Mouse (Mus musculus) lung, postnatal 0 days (tissue): Measurements from ENCODE around the gene Cdhr4. TPM values are rescaled to one million over a fixed set of nuclear protein-coding genes. Genes with fewer than 3 reads are reported as not detected.
"Not testable (repeated sequence)": the region's sequence is repeated elsewhere in the genome, so short reads cannot be mapped to it uniquely, and the experiment has no call there.

Source experiments
- ATAC-seq: fragments of 200-750 bp; cut with Nextera tagmentation; 2 replicates; pipeline ENCODE4 v1.8.0; 2017; ENCODE audit warnings: moderate library complexity
- DNase-seq: peaks from one replicate; pipeline ENCODE4 v3.0.0-alpha.2; 2016; ENCODE audit warnings: low spot score
- H3K27ac ChIP-seq: fragments of 300-500 bp; sonication (generic); 2 replicates; pipeline ENCODE4 v1.5.1; 2014; ENCODE audit warnings: antibody characterized with exemption, mild to moderate bottlenecking, low read length, mixed read lengths
- H3K27me3 ChIP-seq: fragments of 300-500 bp; sonication (generic); replicated peaks from 2 replicates; pipeline ENCODE4 v1.6.1; 2014; ENCODE audit warnings: low read length, mixed read lengths; ENCODE audit not compliant: insufficient read depth
- H3K36me3 ChIP-seq: fragments of 300-500 bp; sonication (generic); 2 replicates; pipeline ENCODE4 v1.6.1; 2014; ENCODE audit warnings: low read length, mixed read lengths; ENCODE audit not compliant: insufficient read depth
- H3K4me1 ChIP-seq: fragments of 300-500 bp; sonication (generic); 2 replicates; pipeline ENCODE4 v1.6.1; 2014; ENCODE audit warnings: antibody characterized with exemption, low read depth, low read length, mixed read lengths; ENCODE audit not compliant: insufficient read depth
- H3K4me2 ChIP-seq: fragments of 300-500 bp; sonication (generic); replicated peaks from 2 replicates; pipeline ENCODE4 v1.6.1; 2014; ENCODE audit warnings: low read depth, mild to moderate bottlenecking, low read length, moderate library complexity, mixed read lengths
- H3K4me3 ChIP-seq: fragments of 300-500 bp; sonication (generic); 2 replicates; pipeline ENCODE4 v1.5.1; 2014; ENCODE audit warnings: low read depth, low read length
- H3K9ac ChIP-seq: fragments of 300-500 bp; sonication (generic); replicated peaks from 2 replicates; pipeline ENCODE4 v1.6.1; 2014; ENCODE audit warnings: low read depth, mild to moderate bottlenecking
- H3K9me3 ChIP-seq: fragments of 300-500 bp; sonication (generic); 2 replicates; pipeline ENCODE4 v1.6.1; 2016; ENCODE audit warnings: low read length, mixed read lengths
- CTCF ChIP-seq: IDR thresholded peaks from 2 replicates; pipeline ENCODE4 v1.5.1; 2016; ENCODE audit warnings: antibody characterized with exemption, mild to moderate bottlenecking
- EP300 ChIP-seq: IDR thresholded peaks from 2 replicates; pipeline ENCODE4 v1.6.1; 2016; ENCODE audit warnings: antibody characterized with exemption, mild to moderate bottlenecking, control low read depth
- WGBS: fragments of 180-500 bp; shearing (Covaris S2); extraction: QIAGEN DNeasy Blood & Tissue Kit; methylation state at CpG from one replicate; pipeline ENCODE4 v1.1.7; 2014; 5-methylcytosine and 5-hydroxymethylcytosine counted together
- polyA plus RNA-seq: library from polyadenylated mRNA; unstranded; fragments of >200 nt; fragmentation: Nextera tagmentation; extraction: Ambion mirVana; gene quantifications from 2 replicates; pipeline ENCODE4 v1.2.1, GENCODE M21; 2015

The Cdhr4 gene
- polyA plus RNA-seq, 1 experiment from 2014 or later: 7.8 TPM

DNA sequence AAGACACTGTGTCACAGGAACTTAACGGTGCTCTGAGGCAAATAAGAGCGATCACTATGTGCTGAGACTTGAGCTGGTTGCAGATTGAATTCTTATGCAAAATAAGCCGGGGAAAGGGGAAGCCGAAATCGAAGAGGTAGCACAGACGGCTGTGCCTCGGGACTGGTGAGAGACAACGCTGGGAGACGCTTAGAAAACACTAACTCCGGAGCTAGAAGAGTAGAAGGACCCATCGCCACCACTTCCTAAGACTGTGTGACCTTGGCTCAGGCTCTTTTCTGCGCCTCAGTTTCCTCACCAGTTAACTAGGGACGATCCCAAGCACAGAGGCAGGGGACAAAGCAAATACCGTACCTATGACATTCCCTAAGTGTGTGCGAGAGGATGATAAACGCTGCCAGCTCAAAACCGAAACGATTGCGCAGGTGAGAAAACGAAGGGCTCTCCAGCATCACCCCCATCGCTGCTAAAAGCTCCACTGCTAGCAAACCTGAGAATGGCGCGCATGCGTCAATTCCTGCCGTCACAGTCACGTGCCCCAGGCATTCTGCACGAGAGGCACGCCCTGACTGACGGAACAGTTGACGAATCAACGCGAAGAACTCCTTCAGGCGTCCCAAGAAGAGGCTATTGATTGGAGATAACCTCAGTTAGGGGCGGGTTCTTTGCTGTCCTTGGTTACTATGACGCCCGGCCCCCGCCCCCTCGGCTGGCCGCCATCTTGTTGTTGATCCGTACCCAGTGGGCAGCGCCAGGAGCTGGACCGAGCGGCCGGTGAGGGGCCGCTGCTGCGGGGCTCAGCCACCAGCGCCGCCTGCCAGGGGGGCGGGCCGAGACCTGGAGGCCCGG is 9.8 kb downstream of the Cdhr4 start, which contains the start of gene Ip6k1:
Ip6k1 (plus strand) TSS at position 580 of the 849 bp plus-strand sequence.
- Histone ChIP-seq H3K4me1 (peaks cover 9% of the 10 kb centered on the region), H3K27me3 (no peaks in the 10 kb centered on the region), H3K9ac (peak within 1 kb of the TSS; percentile 100), H3K36me3 (no peaks in the 10 kb centered on the region), H3K4me3 (peak within 1 kb of the TSS; percentile 91), H3K27ac (peak within 1 kb of the TSS; percentile 97), H3K4me2 (peak within 1 kb of the TSS; percentile 75), H3K9me3 (no peaks in the 10 kb centered on the region)
- DNase-seq: peak; percentile 100
- TF ChIP-seq EP300: no peak
- TF ChIP-seq CTCF: no peak
- under 1% methylated on average over 48 of the region's 51 CpGs for WGBS
- peak; percentile 99 for ATAC-seq

- no peaks in the 10 kb centered on the region for H3K27me3 ChIP-seq
- peak overlapping the region; percentile 97 for H3K27ac ChIP-seq
- H3K4me1 ChIP-seq: peaks cover 9% of the 10 kb centered on the region
- DNase-seq (peak; percentile 52), ATAC-seq (peak; percentile 32)
- H3K36me3 ChIP-seq: no peaks in the 10 kb centered on the region
- H3K4me2 ChIP-seq: peak overlapping the region; percentile 75
- no peak for TF ChIP-seq EP300
- TF ChIP-seq CTCF: no peak
- H3K9me3 ChIP-seq: no peaks in the 10 kb centered on the region
- peak overlapping the region; percentile 100 for H3K9ac ChIP-seq
- under 1% methylated on average over 47 of the region's 50 CpGs for WGBS
- H3K4me3 ChIP-seq: peak overlapping the region; percentile 91
Measured at GRCm38 (mm10) chr9:108002778-108003530, 10.7 kb downstream of the Cdhr4 start.

DNA sequence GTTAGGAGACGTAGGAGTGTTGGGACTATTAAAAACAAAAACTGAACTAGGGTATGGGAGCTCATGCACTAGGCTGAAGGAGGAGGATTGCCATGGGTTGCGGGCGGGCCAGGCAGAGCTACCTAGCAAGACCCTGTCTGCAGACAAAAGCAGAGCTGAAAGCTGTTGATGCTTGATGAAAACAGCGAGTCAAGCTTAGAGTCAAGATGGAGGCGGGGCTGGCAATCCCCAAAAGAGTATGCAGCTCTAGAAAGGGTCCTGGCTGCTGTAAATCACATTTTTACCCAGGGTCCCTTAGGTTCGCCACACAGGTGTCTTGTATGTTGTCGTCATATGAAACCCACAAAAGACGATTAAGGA is 11.2 kb downstream of the Cdhr4 start:
- no peaks in the 10 kb centered on the region for H3K36me3 ChIP-seq
- H3K9me3 ChIP-seq: no peaks in the 10 kb centered on the region
- peak overlapping the region; percentile 100 for H3K9ac ChIP-seq
- TF ChIP-seq EP300 (no peak), CTCF (no peak)
- 18% methylated on average over 8 of the region's 8 CpGs for WGBS
- no peak for ATAC-seq
- peak overlapping the region; percentile 75 for H3K4me2 ChIP-seq
- H3K4me3 ChIP-seq: peak overlapping the region; percentile 91
- peak overlapping the region; percentile 97 for H3K27ac ChIP-seq
- H3K4me1 ChIP-seq: peaks cover 9% of the 10 kb centered on the region
- peak; percentile 37 for DNase-seq
- no peaks in the 10 kb centered on the region for H3K27me3 ChIP-seq

- Histone ChIP-seq H3K27me3 (no peaks in the 10 kb centered on the region), H3K9me3 (no peaks in the 10 kb centered on the region), H3K27ac (no peak overlapping the region), H3K36me3 (no peaks in the 10 kb centered on the region), H3K9ac (no peak overlapping the region), H3K4me1 (peaks cover 6% of the 10 kb centered on the region), H3K4me3 (no peak overlapping the region), H3K4me2 (no peak overlapping the region)
- DNase-seq: no peak
- 60% methylated on average over 5 of the region's 5 CpGs for whole genome bisulfite sequencing
- no peak for TF ChIP-seq EP300
- no peak for TF ChIP-seq CTCF
- ATAC-seq: no peak
Measured at GRCm38 (mm10) chr9:108008041-108008440, 15.7 kb downstream of the Cdhr4 start.

DNA sequence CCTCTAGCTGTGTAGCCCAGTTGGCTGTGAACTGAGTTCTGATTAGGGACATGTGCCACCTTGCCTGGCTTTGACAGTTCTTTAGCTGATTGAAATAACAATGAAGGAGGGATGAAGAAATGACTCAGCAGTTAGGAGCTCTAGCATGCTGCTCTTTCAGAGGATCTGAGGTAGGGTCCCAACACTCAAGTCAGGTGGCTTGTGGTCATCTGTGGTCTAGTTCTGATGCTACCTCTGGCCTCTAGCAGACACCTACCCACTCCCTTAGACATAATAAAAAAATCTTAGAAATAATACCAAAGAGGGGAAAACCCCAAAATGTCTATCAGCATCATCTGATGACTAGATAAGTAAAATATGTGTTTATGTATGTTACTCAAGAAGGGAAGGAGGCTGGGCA is 18.1 kb downstream of the Cdhr4 start:
- Histone ChIP-seq H3K9ac (no peak overlapping the region), H3K4me1 (no peaks in the 10 kb centered on the region; the same call in 1 of the 2 replicates), H3K27me3 (no peaks in the 10 kb centered on the region), H3K4me3 (no peak overlapping the region), H3K27ac (no peak overlapping the region), H3K9me3 (no peaks in the 10 kb centered on the region), H3K4me2 (no peak overlapping the region), H3K36me3 (no peaks in the 10 kb centered on the region)
- DNase-seq: no peak
- ATAC-seq: no peak
- TF ChIP-seq CTCF: no peak
- TF ChIP-seq EP300: no peak

DNA sequence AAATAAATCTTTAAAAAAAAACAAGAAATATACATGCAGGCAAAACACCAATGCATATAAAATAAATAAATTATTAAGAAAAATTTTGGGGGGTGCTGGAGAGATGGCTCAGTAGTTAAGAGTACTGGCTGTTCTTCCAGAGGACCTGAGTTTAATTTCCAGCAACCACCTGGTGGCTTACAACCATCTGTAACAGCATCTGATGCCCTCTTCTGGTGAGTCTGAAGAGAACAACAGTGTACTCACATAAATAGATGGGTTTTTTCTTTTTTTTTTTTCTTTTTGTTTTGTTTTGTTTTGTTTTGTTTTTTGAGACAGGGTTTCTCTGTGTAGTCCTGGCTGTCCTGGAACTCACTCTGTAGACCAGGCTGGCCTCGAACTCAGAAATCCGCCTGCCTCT is 21.3 kb downstream of the Cdhr4 start:
- H3K27me3 ChIP-seq, H3K4me3 ChIP-seq, H3K9me3 ChIP-seq, H3K4me2 ChIP-seq, H3K9ac ChIP-seq, H3K36me3 ChIP-seq, ATAC-seq, H3K27ac ChIP-seq, H3K4me1 ChIP-seq, DNase-seq: not testable (repeated sequence)
- WGBS: 100% methylated on average over 2 of the region's 2 CpGs
- peak; percentile 26; the same call in 1 of the 2 replicates for TF ChIP-seq CTCF
